Comparison of ENCODE assay signal across 15 mouse cellular contexts in genomic region chr1:167690716-167691550, GRCm38 (mm10). TPM values are rescaled to one million over a fixed set of nuclear protein-coding genes. Genes with fewer than 3 reads are reported as not detected.
DNase-seq lines count a peak whose midpoint lies in the region; ATAC-seq and TF ChIP-seq lines count a peak whose summit lies in the region.
"Had no signal": no experiment of that assay in that cellular context is flagged by ENCODE, and none has a peak within 500 bp of the region (broad histone marks: within the 10 kb centered on the region; RNA-seq: fewer than 3 reads in every experiment).

No protein-coding gene starts in this region.

- H3K36me3 ChIP-seq in hindbrain, embryonic 10.5 days = no peaks in the 10 kb centered on the region
- no peaks in the 10 kb centered on the region for H3K36me3 ChIP-seq in hindbrain, embryonic 16.5 days (ENCODE audit: control insufficient read depth, insufficient read depth, low read length)
- H3K36me3 ChIP-seq in forebrain, postnatal 0 days (ENCODE audit: insufficient read depth) = no peaks in the 10 kb centered on the region
- no peaks in the 10 kb centered on the region for H3K36me3 ChIP-seq in midbrain, embryonic 13.5 days
- H3K36me3 ChIP-seq: heart, embryonic 12.5 days; kidney, embryonic 15.5 days had no signal

- H3K27ac ChIP-seq in hindbrain, embryonic 10.5 days = peak overlapping the region; percentile 9; the same call in 1 of the 2 replicates
- no peak overlapping the region for H3K27ac ChIP-seq in hindbrain, embryonic 16.5 days (ENCODE audit: low read depth, low read length)
- no peak overlapping the region for H3K27ac ChIP-seq in forebrain, postnatal 0 days (ENCODE audit: low read depth, low read length)
- peak overlapping the region; percentile 35; the same call in 1 of the 2 replicates for H3K27ac ChIP-seq in midbrain, embryonic 13.5 days
- H3K27ac ChIP-seq in gastrocnemius, adult 2 months = no peak overlapping the region
- H3K27ac ChIP-seq: kidney, embryonic 15.5 days had no signal

- H3K4me1 ChIP-seq in hindbrain, embryonic 10.5 days (replicated peaks) = peaks cover 38% of the 10 kb centered on the region
- peaks cover 18% of the 10 kb centered on the region for H3K4me1 ChIP-seq in hindbrain, embryonic 16.5 days (ENCODE audit: control insufficient read depth, insufficient read depth, low read depth, low read length)
- H3K4me1 ChIP-seq in forebrain, postnatal 0 days (ENCODE audit: insufficient read depth) = no peaks in the 10 kb centered on the region
- H3K4me1 ChIP-seq in midbrain, embryonic 13.5 days (replicated peaks) = peaks cover 32% of the 10 kb centered on the region

- no peaks in the 10 kb centered on the region for H3K9me3 ChIP-seq in hindbrain, embryonic 10.5 days
- no peaks in the 10 kb centered on the region for H3K9me3 ChIP-seq in hindbrain, embryonic 16.5 days (ENCODE audit: control insufficient read depth, low read length)
- H3K9me3 ChIP-seq in forebrain, postnatal 0 days (ENCODE audit: low read length) = no peaks in the 10 kb centered on the region
- no peaks in the 10 kb centered on the region for H3K9me3 ChIP-seq in midbrain, embryonic 13.5 days
- H3K9me3 ChIP-seq: heart, embryonic 12.5 days; kidney, embryonic 15.5 days had no signal

- H3K9ac ChIP-seq in hindbrain, embryonic 16.5 days (ENCODE audit: low read depth, low read length) = no peak overlapping the region
- H3K9ac ChIP-seq in forebrain, postnatal 0 days = no peak overlapping the region
- H3K9ac ChIP-seq in midbrain, embryonic 13.5 days (replicated peaks) = peak overlapping the region; percentile 37
- H3K9ac ChIP-seq: heart, embryonic 12.5 days; kidney, embryonic 15.5 days had no signal

- no peak overlapping the region for H3K4me2 ChIP-seq in hindbrain, embryonic 16.5 days (ENCODE audit: low read length)
- H3K4me2 ChIP-seq in forebrain, postnatal 0 days (ENCODE audit: low read depth) = no peak overlapping the region
- H3K4me2 ChIP-seq in midbrain, embryonic 13.5 days (replicated peaks) = peak overlapping the region; percentile 29

- TF ChIP-seq CTCF in forebrain, postnatal 0 days (IDR thresholded peaks at IDR 0.05; ENCODE audit: low read depth) = no peak
- no peak for TF ChIP-seq CTCF in gastrocnemius, adult 2 months (IDR thresholded peaks at IDR 0.05)

- intact Hi-C loops in gastrocnemius, adult 2 months (cut with DNase I) = no loop called here

- peak; percentile 54 for DNase-seq in hindbrain, embryonic 10.5 days (ENCODE audit: low spot score)
- peak; percentile 21 for DNase-seq in embryo, embryonic 10 days (ENCODE audit: low spot score)
- DNase-seq in forebrain, postnatal 0 days = peak; percentile 53
- DNase-seq in thymus, postnatal 36 days = no peak
- DNase-seq in gastrocnemius, adult 2 months = no peak
- DNase-seq: cerebellum, adult 11-12 months; gastrocnemius, postnatal 10 days; thymus, adult 18-20 months had no signal

- under 1% methylated on average over 21 of the region's 21 CpGs for WGBS in hindbrain, embryonic 10.5 days
- 3% methylated on average over 21 of the region's 21 CpGs for WGBS in hindbrain, embryonic 16.5 days
- 3% methylated on average over 21 of the region's 21 CpGs for WGBS in forebrain, postnatal 0 days
- 2% methylated on average over 21 of the region's 21 CpGs for WGBS in midbrain, embryonic 13.5 days

- peaks cover 100% of the 10 kb centered on the region for H3K27me3 ChIP-seq in hindbrain, embryonic 10.5 days (ENCODE audit: insufficient read depth, poor library complexity, severe bottlenecking)
- H3K27me3 ChIP-seq in hindbrain, embryonic 16.5 days (replicated peaks; ENCODE audit: control insufficient read depth, insufficient read depth, low read length) = peaks cover 35% of the 10 kb centered on the region
- H3K27me3 ChIP-seq in forebrain, postnatal 0 days (ENCODE audit: insufficient read depth, low read length) = peaks cover 85% of the 10 kb centered on the region
- H3K27me3 ChIP-seq in midbrain, embryonic 13.5 days = peaks cover 95% of the 10 kb centered on the region

- no peak for ATAC-seq in hindbrain, embryonic 16.5 days
- ATAC-seq in forebrain, postnatal 0 days = no peak
- no peak for ATAC-seq in midbrain, embryonic 13.5 days
- ATAC-seq: activated CD4-positive, CD25-positive, alpha-beta regulatory T cell, adult 4 months; lung, postnatal 0 days had no signal

- H3K4me3 ChIP-seq in hindbrain, embryonic 10.5 days = peak overlapping the region; percentile 61
- no peak overlapping the region for H3K4me3 ChIP-seq in hindbrain, embryonic 16.5 days (ENCODE audit: low read length)
- no peak overlapping the region for H3K4me3 ChIP-seq in forebrain, postnatal 0 days (ENCODE audit: low read depth, low read length)
- H3K4me3 ChIP-seq in midbrain, embryonic 13.5 days (replicated peaks) = peak overlapping the region; percentile 49
- no peak overlapping the region for H3K4me3 ChIP-seq in gastrocnemius, adult 2 months

RNA-seq across cellular contexts. Expression of gene Lmx1a, which starts 1.9 kb away (rescaled TPM):
- polyA plus RNA-seq in hindbrain, embryonic 10.5 days (2016; fragmentation: Nextera tagmentation; extraction: Ambion mirVana) = 11.5 and 16.9 TPM in 2 replicates
- 7.0 and 7.1 TPM in 2 replicates for polyA plus RNA-seq in hindbrain, embryonic 16.5 days (2015; fragmentation: Nextera tagmentation; extraction: Ambion mirVana)
- 1.2 and 5.2 TPM in 2 replicates for total RNA-seq in forebrain, postnatal 0 days (2014; rRNA removed)
- polyA plus RNA-seq in forebrain, postnatal 0 days (2015; fragmentation: Nextera tagmentation; extraction: Ambion mirVana) = 0.54 and 1.5 TPM in 2 replicates
- 15.0 and 19.6 TPM in 2 replicates for polyA plus RNA-seq in midbrain, embryonic 13.5 days (2015; fragmentation: Nextera tagmentation; extraction: Ambion mirVana)
- under 1 TPM; 0.14 to 0.20 TPM for total RNA-seq in gastrocnemius, adult 2 months (2021)
- total RNA-seq: liver, adult 2 months had no signal
- polyA plus RNA-seq: activated CD4-positive, CD25-positive, alpha-beta regulatory T cell, adult 4 months; liver, adult 2 months; lung, postnatal 0 days had no signal

Comparison
In these comparisons a context has a peak if more than half of its experiments do, and no peak if none do; other contexts are left out.
1. H3K27ac ChIP-seq: peak in hindbrain, embryonic 10.5 days (single experiment) and midbrain, embryonic 13.5 days (single experiment); none in hindbrain, embryonic 16.5 days (single experiment), forebrain, postnatal 0 days (single experiment) and gastrocnemius, adult 2 months (single experiment).
2. H3K4me3 ChIP-seq: peak in hindbrain, embryonic 10.5 days (single experiment) and midbrain, embryonic 13.5 days (single experiment); none in hindbrain, embryonic 16.5 days (single experiment), forebrain, postnatal 0 days (single experiment) and gastrocnemius, adult 2 months (single experiment).
3. DNase-seq: peak in hindbrain, embryonic 10.5 days (single experiment), embryo, embryonic 10 days (single experiment) and forebrain, postnatal 0 days (single experiment); none in thymus, postnatal 36 days (0 of 2) and gastrocnemius, adult 2 months (single experiment).